Mouse (Mus musculus): ENCODE measurements around the gene Nav2. TPM values are rescaled to one million over a fixed set of nuclear protein-coding genes. Genes with fewer than 3 reads are reported as not detected.

The Nav2 gene
- polyA plus RNA-seq, 1 experiment from 2014 or later = 12.4 TPM

DNA sequence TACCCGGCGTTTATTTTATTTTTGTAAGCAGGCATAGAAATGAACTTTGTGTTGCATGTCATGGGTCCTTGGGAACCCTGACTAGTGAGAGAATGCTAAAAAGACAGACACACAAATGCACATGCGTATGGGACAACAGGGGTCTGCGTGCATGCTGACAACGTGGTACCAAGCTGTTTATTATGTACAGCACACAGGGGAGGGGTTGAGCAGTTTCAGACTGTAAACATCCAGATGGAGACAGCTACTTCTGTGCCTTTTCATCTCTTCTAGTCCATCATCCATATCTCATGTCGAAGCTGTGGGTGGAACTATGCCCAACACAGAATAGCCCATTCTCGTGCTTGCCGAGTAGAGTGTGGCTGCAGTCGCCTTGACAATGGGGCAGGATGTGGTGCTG, 482.3 kb downstream of the Nav2 start:
- Histone ChIP-seq H3K4me1 (replicated peaks) (peaks cover 23% of the 10 kb centered on the region), H3K4me2 (no peak overlapping the region), H3K9ac (replicated peaks) (no peak overlapping the region), H3K27me3 (no peaks in the 10 kb centered on the region), H3K9me3 (peaks cover 5% of the 10 kb centered on the region; the same call in 1 of the 2 replicates), H3K36me3 (no peaks in the 10 kb centered on the region), H3K27ac (no peak overlapping the region), H3K4me3 (replicated peaks) (no peak overlapping the region)
- ATAC-seq (ENCODE audit: insufficient number of reproducible peaks, insufficient read depth, low FRiP score, low TSS enrichment, low read depth) = no peak
- WGBS = 85% methylated on average over 9 of the region's 9 CpGs

DNA sequence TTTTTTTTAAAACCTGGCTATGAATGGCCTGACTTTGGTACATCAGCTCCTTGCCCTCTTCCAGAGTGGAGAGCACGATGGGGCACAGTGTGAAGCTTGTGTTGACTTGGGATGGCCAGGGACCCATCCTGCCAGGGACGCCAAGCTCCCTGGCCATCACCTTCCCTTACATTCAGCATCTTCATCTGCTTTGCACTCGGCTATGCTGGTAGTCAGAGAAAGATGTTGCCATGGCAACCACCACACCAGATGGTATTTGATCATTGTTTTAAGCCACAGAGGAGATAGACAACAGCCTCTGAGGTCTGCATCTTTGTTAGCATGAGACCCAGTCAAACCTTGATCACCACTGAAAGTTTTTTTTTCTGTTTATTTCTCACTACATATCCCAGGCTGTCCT, 483.7 kb downstream of the Nav2 start:
- 70% methylated on average over 3 of the region's 3 CpGs for WGBS
- Histone ChIP-seq H3K9me3 (peaks cover 5% of the 10 kb centered on the region; the same call in 1 of the 2 replicates), H3K4me2 (no peak overlapping the region), H3K4me1 (replicated peaks) (peaks cover 31% of the 10 kb centered on the region), H3K4me3 (replicated peaks) (no peak overlapping the region), H3K9ac (replicated peaks) (no peak overlapping the region), H3K27ac (peak overlapping the region; percentile 59; the same call in 1 of the 2 replicates), H3K27me3 (no peaks in the 10 kb centered on the region), H3K36me3 (no peaks in the 10 kb centered on the region)
- no peak for ATAC-seq (ENCODE audit: insufficient number of reproducible peaks, insufficient read depth, low FRiP score, low TSS enrichment, low read depth)

DNA sequence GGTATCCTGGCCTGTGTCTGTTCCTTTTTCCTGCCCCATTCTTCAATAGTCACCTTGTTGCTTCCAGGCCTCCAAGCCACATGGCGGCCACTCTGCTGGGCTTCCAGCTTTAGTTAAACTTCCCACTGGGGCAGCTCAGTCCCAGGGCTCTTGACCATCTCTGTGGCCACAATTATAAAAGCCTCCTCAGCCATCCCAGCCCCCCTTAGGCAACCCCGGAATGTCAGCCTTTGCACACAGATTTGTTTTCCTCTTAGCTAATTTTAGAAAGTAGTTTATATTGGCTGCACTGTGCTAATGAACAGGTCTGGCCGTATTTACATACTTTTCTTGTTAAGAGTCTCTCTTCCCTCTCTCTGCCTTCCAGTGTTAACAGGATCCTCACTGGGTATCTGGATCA, 484.3 kb downstream of the Nav2 start:
- Histone ChIP-seq H3K4me3 (replicated peaks) (no peak overlapping the region), H3K36me3 (no peaks in the 10 kb centered on the region), H3K9me3 (peaks cover 5% of the 10 kb centered on the region; the same call in 1 of the 2 replicates), H3K4me2 (no peak overlapping the region), H3K27ac (peak overlapping the region; percentile 59), H3K27me3 (no peaks in the 10 kb centered on the region), H3K4me1 (replicated peaks) (peaks cover 32% of the 10 kb centered on the region), H3K9ac (replicated peaks) (no peak overlapping the region)
- ATAC-seq (ENCODE audit: insufficient number of reproducible peaks, insufficient read depth, low FRiP score, low TSS enrichment, low read depth) = no peak
- 39% methylated on average over 3 of the region's 3 CpGs for WGBS

DNA sequence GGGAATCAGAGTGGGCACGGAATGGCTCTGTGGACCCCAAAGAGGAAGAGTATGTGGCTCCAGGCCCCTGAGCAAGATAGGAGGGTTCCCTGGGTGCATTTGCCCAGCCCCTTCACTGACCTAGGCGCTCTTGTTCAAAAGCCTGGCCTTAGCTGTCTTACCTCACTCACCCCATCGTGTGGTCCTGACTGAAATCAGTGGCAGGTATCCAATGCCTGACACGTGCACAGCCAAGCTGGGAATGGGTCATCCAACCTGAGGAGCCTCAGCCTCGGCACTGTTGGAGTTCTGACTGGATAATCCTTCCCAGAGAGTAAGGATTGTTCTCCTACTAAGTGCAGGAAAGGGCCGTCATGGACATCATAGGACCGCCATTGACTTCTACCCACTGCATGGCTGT, 485.3 kb downstream of the Nav2 start:
- no peak for ATAC-seq (ENCODE audit: insufficient number of reproducible peaks, insufficient read depth, low FRiP score, low TSS enrichment, low read depth)
- no peak overlapping the region for H3K4me2 ChIP-seq

DNA sequence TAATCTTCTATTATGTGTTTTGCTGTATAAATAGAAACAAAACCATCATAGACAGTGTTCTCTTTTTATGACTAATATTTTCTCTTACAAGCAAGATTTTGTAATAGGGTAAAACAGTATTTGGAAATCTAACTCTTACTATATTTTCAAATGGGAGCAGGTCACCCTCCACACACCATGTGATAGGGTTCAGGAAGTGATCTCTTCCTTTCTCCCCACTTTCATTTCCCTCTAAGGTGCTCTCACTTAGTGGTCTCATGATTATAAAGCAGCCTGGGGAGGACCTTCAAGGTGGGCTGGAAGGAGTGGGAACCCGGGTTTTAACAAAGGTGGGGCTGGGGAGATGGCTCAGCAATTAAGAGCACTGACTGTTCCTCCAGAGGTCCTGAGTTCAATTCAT, 487.7 kb downstream of the Nav2 start:
- H3K4me2 ChIP-seq = no peak overlapping the region
- no peak overlapping the region for H3K9ac ChIP-seq (replicated peaks)
- peaks cover 46% of the 10 kb centered on the region for H3K4me1 ChIP-seq (replicated peaks)
- H3K36me3 ChIP-seq = no peaks in the 10 kb centered on the region
- peak overlapping the region; percentile 62; the same call in 1 of the 2 replicates for H3K27ac ChIP-seq
- H3K9me3 ChIP-seq = peaks cover 5% of the 10 kb centered on the region; the same call in 1 of the 2 replicates
- WGBS = 71% methylated on average over 1 of the region's 1 CpGs
- ATAC-seq (ENCODE audit: insufficient number of reproducible peaks, insufficient read depth, low FRiP score, low TSS enrichment, low read depth) = no peak
- H3K27me3 ChIP-seq = no peaks in the 10 kb centered on the region
- H3K4me3 ChIP-seq (replicated peaks) = no peak overlapping the region

More for the DNA sequence above, 485.3 kb downstream of the Nav2 start:
- Histone ChIP-seq H3K27ac (0 out of 2 replicates have a peak overlapping the region, but pooled peaks have one; percentile 24), H3K9ac (replicated peaks) (no peak overlapping the region), H3K9me3 (peaks cover 5% of the 10 kb centered on the region; the same call in 1 of the 2 replicates), H3K4me3 (replicated peaks) (no peak overlapping the region), H3K36me3 (no peaks in the 10 kb centered on the region), H3K4me1 (replicated peaks) (peaks cover 43% of the 10 kb centered on the region), H3K27me3 (no peaks in the 10 kb centered on the region)
- WGBS = 87% methylated on average over 7 of the region's 7 CpGs

DNA sequence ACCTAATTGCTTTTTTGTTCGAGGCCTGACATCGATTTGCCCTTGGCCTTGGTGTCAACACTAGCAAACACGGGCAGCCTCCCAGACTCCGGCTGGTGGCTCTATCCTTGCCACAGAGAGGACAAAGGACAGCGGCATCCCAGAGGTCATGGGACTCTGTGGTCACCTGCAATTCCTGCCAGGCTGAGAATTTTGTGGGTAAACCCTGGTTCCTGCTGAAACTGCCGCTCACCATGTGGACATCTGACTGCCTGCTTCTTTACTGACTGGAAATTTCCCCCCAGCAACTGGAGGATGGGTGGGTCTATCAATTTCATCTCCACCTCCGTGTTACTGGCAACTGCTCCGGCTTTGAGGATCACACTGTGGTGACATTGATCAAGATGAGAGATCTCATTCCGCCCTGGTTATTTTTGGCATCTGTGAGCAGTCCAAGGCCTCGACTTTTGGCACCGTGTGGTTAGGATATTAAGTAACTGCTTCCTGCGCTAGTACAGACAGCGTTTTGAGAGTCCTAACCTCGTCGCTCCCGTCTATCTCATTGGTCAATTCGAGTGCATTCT, 489.0 kb downstream of the Nav2 start:
- 75% methylated on average over 17 of the region's 17 CpGs for WGBS

DNA sequence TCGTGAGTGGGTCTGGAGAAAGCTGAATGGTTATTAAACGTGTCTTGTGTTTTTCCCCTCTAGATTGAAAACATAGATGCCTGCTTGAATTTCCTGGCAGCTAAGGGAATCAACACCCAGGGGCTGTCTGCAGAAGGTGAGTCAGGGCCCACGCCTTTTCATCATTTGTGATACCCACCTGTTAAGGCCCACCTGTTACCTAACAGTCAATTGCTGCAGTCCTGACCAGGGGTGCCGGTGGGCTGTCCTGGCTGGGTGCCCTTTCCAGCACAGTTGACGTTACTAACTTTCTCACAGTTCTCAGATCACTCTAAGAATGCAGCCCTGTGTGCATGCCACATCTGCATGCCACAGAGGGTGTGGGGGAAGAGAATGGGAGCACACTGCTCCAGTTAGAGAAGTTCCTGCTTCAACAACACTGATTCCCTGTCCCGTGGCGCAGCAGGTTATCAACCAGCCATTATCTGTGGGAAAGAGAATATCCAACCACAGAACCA, 489.6 kb downstream of the Nav2 start:
- ATAC-seq (ENCODE audit: insufficient number of reproducible peaks, insufficient read depth, low FRiP score, low TSS enrichment, low read depth) = no peak
- WGBS = 66% methylated on average over 7 of the region's 7 CpGs
- no peak overlapping the region for H3K4me2 ChIP-seq
- peak overlapping the region; percentile 64; the same call in 1 of the 2 replicates for H3K27ac ChIP-seq
- H3K27me3 ChIP-seq = no peaks in the 10 kb centered on the region
- H3K9me3 ChIP-seq = peaks cover 5% of the 10 kb centered on the region; the same call in 1 of the 2 replicates
- no peaks in the 10 kb centered on the region for H3K36me3 ChIP-seq
- peaks cover 35% of the 10 kb centered on the region for H3K4me1 ChIP-seq (replicated peaks)
- no peak overlapping the region for H3K4me3 ChIP-seq (replicated peaks)
- H3K9ac ChIP-seq (replicated peaks) = no peak overlapping the region

More for the DNA sequence above, 489.0 kb downstream of the Nav2 start:
- H3K9me3 ChIP-seq = peaks cover 5% of the 10 kb centered on the region; the same call in 1 of the 2 replicates
- no peak overlapping the region for H3K4me3 ChIP-seq (replicated peaks)
- ATAC-seq (ENCODE audit: insufficient number of reproducible peaks, insufficient read depth, low FRiP score, low TSS enrichment, low read depth) = no peak
- no peaks in the 10 kb centered on the region for H3K27me3 ChIP-seq
- H3K36me3 ChIP-seq = no peaks in the 10 kb centered on the region
- no peak overlapping the region for H3K9ac ChIP-seq (replicated peaks)
- H3K4me1 ChIP-seq (replicated peaks) = peaks cover 40% of the 10 kb centered on the region
- peak overlapping the region; percentile 64; the same call in 1 of the 2 replicates for H3K27ac ChIP-seq
- H3K4me2 ChIP-seq = no peak overlapping the region

DNA sequence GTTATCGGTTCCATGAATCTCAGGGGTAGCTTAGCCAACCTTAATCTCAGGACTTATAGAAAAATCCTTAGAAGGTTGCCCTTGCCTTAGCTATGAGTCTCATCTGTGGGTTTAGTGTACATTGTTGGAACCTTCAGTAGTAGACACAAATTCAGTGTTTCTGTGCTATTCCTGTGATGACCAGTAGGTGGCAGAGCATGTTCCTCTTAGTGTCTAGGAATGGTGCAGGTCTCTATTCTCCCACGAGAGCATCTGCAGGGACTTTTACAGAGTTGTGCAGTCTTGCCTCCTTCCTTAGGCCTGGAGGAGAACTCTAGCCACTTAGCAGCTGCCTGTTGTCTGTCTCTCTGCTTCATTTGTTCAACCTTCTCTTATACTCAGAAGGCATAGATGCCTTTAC, 490.8 kb downstream of the Nav2 start:
- H3K27ac ChIP-seq = no peak overlapping the region
- WGBS = 35% methylated on average over 2 of the region's 2 CpGs
- no peaks in the 10 kb centered on the region for H3K27me3 ChIP-seq
- H3K4me3 ChIP-seq (replicated peaks) = no peak overlapping the region
- no peak for ATAC-seq (ENCODE audit: insufficient number of reproducible peaks, insufficient read depth, low FRiP score, low TSS enrichment, low read depth)
- H3K9ac ChIP-seq (replicated peaks) = no peak overlapping the region
- H3K9me3 ChIP-seq = peaks cover 5% of the 10 kb centered on the region; the same call in 1 of the 2 replicates
- H3K4me1 ChIP-seq (replicated peaks) = peaks cover 30% of the 10 kb centered on the region
- H3K36me3 ChIP-seq = no peaks in the 10 kb centered on the region
- H3K4me2 ChIP-seq = no peak overlapping the region

DNA sequence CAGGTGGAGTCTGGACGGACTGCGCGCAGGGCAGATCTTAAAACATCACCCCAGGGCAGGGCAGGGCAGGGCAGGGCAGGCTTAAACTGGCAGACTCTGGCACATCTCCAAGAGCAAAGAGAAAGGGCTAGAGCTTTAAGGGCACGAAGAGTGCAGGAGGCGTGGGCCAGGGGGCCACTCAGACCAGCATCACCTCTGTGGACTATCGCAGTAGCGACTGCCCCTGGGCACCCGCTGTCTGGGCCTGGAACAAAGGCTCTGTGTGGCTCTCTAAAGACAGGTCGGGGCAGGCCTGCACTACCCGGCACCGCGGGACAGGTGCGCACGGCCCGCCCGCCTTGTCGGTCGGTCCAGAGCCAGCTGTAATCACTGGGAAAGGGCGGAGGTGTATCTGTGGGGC, 491.9 kb downstream of the Nav2 start:
- Histone ChIP-seq H3K9ac (replicated peaks) (no peak overlapping the region), H3K4me3 (replicated peaks) (no peak overlapping the region), H3K27me3 (no peaks in the 10 kb centered on the region), H3K27ac (no peak overlapping the region), H3K4me2 (no peak overlapping the region), H3K9me3 (no peaks in the 10 kb centered on the region), H3K36me3 (no peaks in the 10 kb centered on the region), H3K4me1 (replicated peaks) (peaks cover 30% of the 10 kb centered on the region)
- 83% methylated on average over 19 of the region's 19 CpGs for WGBS
- ATAC-seq (ENCODE audit: insufficient number of reproducible peaks, insufficient read depth, low FRiP score, low TSS enrichment, low read depth) = no peak

DNA sequence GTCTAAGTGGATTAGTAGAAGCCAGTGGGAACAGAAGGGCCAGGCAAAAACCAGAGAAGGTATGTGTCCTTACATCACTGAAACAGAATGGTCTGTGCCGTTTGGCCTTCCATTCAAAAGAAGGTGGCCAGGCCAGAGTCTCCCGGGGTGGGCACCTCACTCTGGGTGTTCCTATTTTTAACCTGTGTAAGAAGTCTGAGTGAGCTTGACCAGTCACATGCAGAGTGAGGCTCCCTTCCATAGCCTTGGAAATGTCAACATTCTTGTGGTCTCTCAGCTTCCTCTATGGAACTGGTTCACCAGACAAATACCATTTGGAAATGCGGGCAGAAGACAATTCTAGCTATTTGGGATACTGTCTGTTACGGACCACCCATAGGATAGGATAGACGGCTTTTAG, 494.0 kb downstream of the Nav2 start:
- 93% methylated on average over 5 of the region's 5 CpGs for WGBS
- no peak for ATAC-seq (ENCODE audit: insufficient number of reproducible peaks, insufficient read depth, low FRiP score, low TSS enrichment, low read depth)
- no peaks in the 10 kb centered on the region for H3K36me3 ChIP-seq
- peaks cover 16% of the 10 kb centered on the region for H3K4me1 ChIP-seq (replicated peaks)
- no peak overlapping the region for H3K27ac ChIP-seq
- H3K9ac ChIP-seq (replicated peaks) = no peak overlapping the region
- H3K27me3 ChIP-seq = no peaks in the 10 kb centered on the region
- H3K4me2 ChIP-seq = no peak overlapping the region
- H3K9me3 ChIP-seq = no peaks in the 10 kb centered on the region
- H3K4me3 ChIP-seq (replicated peaks) = no peak overlapping the region

DNA sequence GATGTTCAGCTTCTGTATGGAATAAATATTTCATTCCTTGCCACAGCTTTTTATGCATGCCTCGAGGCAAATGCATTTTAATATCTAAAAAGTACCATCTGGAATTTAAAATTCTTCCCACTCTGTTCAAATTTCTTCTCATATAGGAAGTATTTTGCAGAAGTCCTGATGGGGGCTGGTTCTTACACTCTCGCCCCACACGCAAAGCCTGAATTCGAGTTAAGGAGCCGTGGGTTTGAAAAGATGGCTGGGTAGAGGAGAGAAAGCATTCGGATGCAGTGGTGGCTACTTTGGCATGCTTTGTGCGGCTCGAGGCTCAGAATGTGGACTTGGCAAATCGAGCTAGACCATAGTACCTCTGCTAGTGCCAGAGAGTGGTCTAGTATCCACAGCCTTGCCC, 499.2 kb downstream of the Nav2 start:
- Histone ChIP-seq H3K9ac (replicated peaks) (no peak overlapping the region), H3K27ac (no peak overlapping the region), H3K4me1 (replicated peaks) (peaks cover 10% of the 10 kb centered on the region), H3K27me3 (no peaks in the 10 kb centered on the region; the same call in 1 of the 2 replicates), H3K36me3 (no peaks in the 10 kb centered on the region), H3K9me3 (no peaks in the 10 kb centered on the region), H3K4me3 (replicated peaks) (no peak overlapping the region), H3K4me2 (no peak overlapping the region)
- ATAC-seq (ENCODE audit: insufficient number of reproducible peaks, insufficient read depth, low FRiP score, low TSS enrichment, low read depth) = no peak
- WGBS = 93% methylated on average over 9 of the region's 9 CpGs

DNA sequence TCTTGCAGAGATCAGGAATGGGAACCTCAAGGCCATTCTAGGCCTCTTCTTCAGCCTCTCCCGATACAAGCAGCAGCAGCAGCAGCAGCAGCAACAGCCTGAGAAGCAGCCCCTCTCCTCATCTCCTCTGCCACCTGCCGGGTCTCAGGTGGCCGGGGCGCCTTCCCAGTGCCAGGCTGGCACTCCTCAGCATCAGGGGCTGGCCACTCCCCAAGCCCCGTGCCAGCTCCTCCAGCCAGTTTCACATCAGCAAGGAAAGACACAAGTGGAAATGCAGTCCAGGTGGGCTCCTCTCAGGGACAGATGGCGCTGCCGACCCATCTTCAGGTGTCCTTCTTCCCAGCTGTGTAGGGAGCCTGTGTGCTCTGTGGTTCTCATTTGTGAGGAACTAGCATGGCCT, 500.1 kb downstream of the Nav2 start:
- Histone ChIP-seq H3K4me3 (replicated peaks) (no peak overlapping the region), H3K9ac (replicated peaks) (no peak overlapping the region), H3K27me3 (no peaks in the 10 kb centered on the region; the same call in 1 of the 2 replicates), H3K36me3 (no peaks in the 10 kb centered on the region), H3K9me3 (0 out of 2 replicates have a peak, but pooled peaks cover 7% of the 10 kb centered on the region), H3K27ac (no peak overlapping the region), H3K4me1 (replicated peaks) (peaks cover 10% of the 10 kb centered on the region), H3K4me2 (no peak overlapping the region)
- ATAC-seq (ENCODE audit: insufficient number of reproducible peaks, insufficient read depth, low FRiP score, low TSS enrichment, low read depth) = no peak
- 85% methylated on average over 7 of the region's 7 CpGs for WGBS

All from limb, embryonic 12.5 days (tissue).